Comparison of ENCODE assay signal across 19 mouse cellular contexts in the genomic region with DNA sequence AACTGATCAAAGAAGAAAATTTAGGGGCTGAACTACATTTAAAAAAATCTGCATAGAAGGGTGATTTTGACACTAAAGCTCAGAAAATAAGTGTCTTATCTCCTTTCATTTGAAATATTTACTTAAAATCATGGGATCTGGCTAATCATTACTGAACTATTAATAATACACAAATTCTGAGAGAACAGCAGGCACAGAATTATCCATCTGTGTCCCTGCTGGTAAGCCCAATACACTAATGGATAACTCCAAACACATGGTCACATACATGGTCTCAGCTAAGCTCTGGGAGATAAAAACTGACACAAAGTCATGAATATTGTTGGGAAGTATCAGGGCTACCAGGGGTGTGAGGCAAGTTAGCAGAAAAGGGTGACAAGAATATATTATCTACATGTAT.
"Had no signal": no experiment of that assay in that cellular context is flagged by ENCODE, and none has a peak within 500 bp of the region (broad histone marks: within the 10 kb centered on the region; RNA-seq: fewer than 3 reads in every experiment).

No protein-coding gene starts in this region.

- H3K27ac ChIP-seq: midbrain, embryonic 10.5 days; midbrain, embryonic 12.5 days; neural tube, embryonic 13.5 days; neural tube, embryonic 15.5 days; stomach, embryonic 15.5 days; stomach, postnatal 0 days had no signal

- DNase-seq: lung, adult 18-20 months; lung, embryonic 14.5 days; lung, postnatal 10 days; lung, postnatal 4 days; midbrain, embryonic 14.5 days; retina, postnatal 1 day; right cerebral cortex, adult 18-20 months; right cerebral cortex, postnatal 25 days; right cerebral cortex, postnatal 4 days; thymus, adult 2 months; thymus, postnatal 25 days; thymus, postnatal 4 days had no signal

- H3K4me3 ChIP-seq: midbrain, embryonic 10.5 days; midbrain, embryonic 12.5 days; myocyte; neural tube, embryonic 13.5 days; neural tube, embryonic 15.5 days; stomach, embryonic 15.5 days had no signal
